Mouse (Mus musculus): ENCODE results near the gene Cd247. TPM values are rescaled to one million over a fixed set of nuclear protein-coding genes. Genes with fewer than 3 reads are reported as not detected.

Gene Cd247
- polyA plus RNA-seq, 1 experiment: 0.05 TPM

GRCm38 (mm10) chr1:165908806-165909205 lies 120.3 kb downstream of the Cd247 start:
- Histone ChIP-seq H3K9me3 (ENCODE audit: control insufficient read depth, low read length) (no peaks in the 10 kb centered on the region), H3K4me1 (ENCODE audit: control insufficient read depth) (no peaks in the 10 kb centered on the region), H3K4me3 (replicated peaks) (no peak overlapping the region), H3K36me3 (ENCODE audit: control insufficient read depth) (peaks cover 50% of the 10 kb centered on the region), H3K27me3 (ENCODE audit: control insufficient read depth) (no peaks in the 10 kb centered on the region)
- TF ChIP-seq TAL1 (IDR thresholded peaks at IDR 0.05; ENCODE audit: low read length) (no peak), GATA1 (IDR thresholded peaks at IDR 0.05; ENCODE audit: low read length) (no peak)

DNA sequence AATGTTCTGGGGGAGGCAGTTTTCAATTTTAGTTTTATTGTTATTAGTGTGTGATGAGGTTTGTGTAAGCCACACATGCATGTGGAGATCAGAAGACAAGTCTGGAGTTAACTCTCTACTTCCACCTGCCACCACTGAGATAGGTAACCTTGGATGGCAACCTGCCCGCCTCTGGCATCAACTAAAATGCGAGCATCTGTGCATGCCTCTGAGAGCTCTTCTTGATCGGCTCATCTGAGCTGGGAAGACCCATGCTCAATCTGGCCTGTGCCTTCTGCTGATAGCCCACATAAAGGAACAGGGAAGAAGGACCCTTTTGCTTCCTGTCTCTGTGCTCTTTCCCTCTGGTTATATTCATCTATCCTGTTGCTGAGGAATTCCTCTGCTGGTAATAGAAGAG lies 121.0 kb downstream of the Cd247 start:
- H3K36me3 ChIP-seq (ENCODE audit: control insufficient read depth): peaks cover 48% of the 10 kb centered on the region
- H3K9me3 ChIP-seq (ENCODE audit: control insufficient read depth, low read length): no peaks in the 10 kb centered on the region
- TF ChIP-seq GATA1 (IDR thresholded peaks at IDR 0.05; ENCODE audit: low read length) (no peak), TAL1 (IDR thresholded peaks at IDR 0.05; ENCODE audit: low read length) (no peak)
- H3K27me3 ChIP-seq (ENCODE audit: control insufficient read depth): no peaks in the 10 kb centered on the region
- no peak overlapping the region for H3K4me3 ChIP-seq (replicated peaks)
- no peaks in the 10 kb centered on the region for H3K4me1 ChIP-seq (ENCODE audit: control insufficient read depth)

DNA sequence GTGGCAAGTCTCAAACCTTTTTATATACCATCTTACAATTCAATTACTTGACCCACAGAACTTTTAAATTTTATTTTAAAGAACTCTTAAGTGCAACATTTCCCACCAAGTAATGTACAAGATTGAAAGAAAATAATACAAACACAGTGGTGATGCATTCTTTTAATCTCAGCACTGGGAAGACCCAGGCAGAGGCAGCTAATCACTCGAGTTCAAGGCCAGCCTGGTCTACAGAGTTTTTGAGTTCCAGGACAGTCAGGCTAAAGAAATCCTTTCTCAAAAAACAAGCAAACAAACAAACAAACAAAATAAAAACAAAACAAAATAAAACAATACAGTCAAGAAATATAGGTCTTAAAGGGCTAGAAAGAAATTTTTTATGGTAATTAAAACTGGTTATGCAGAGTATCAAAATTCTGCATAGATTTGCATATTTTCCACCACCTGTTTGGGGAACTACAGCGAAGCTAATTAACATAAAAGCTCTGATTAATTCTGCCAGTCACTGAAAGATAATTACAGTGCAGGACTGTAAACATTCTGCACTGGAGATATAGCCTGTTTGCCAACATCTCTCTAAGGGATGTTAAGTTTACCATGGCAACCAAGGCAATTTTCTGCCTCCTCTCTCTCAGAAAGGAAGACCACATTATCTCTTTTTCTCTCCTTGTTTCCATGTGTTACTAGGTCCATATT lies 125.4 kb downstream of the Cd247 start:
- Histone ChIP-seq H3K4me1 (ENCODE audit: control insufficient read depth) (no peaks in the 10 kb centered on the region), H3K36me3 (ENCODE audit: control insufficient read depth) (peaks cover 24% of the 10 kb centered on the region), H3K27me3 (ENCODE audit: control insufficient read depth) (no peaks in the 10 kb centered on the region), H3K9me3 (ENCODE audit: control insufficient read depth, low read length) (no peaks in the 10 kb centered on the region), H3K4me3 (replicated peaks) (no peak overlapping the region)
- TF ChIP-seq GATA1 (IDR thresholded peaks at IDR 0.05; ENCODE audit: low read length) (no peak), TAL1 (IDR thresholded peaks at IDR 0.05; ENCODE audit: low read length) (no peak)

GRCm38 (mm10) chr1:165914416-165914801 lies 125.9 kb downstream of the Cd247 start:
- H3K36me3 ChIP-seq (ENCODE audit: control insufficient read depth): peaks cover 21% of the 10 kb centered on the region

DNA sequence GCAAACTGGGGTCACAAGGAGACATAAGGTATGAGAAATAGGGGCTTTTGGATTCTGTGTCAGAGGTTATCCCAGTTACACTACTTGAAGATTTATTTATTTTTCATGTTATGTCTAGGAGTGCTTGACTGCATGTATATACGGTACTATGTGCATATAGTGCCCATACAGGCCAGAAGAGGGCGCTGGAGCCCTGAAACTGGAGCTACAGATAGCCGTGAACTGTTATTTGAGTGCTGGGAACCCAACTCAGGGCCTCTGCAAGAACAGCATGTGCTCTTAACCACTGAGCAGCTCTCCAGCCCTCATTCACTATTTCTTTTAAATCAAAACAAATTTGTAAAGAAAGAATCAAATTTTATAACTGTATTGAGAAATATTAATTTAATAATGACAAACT lies 132.5 kb downstream of the Cd247 start:
- TF ChIP-seq GATA1 (IDR thresholded peaks at IDR 0.05; ENCODE audit: low read length): no peak
- no peak for TF ChIP-seq TAL1 (IDR thresholded peaks at IDR 0.05; ENCODE audit: low read length)
- peaks cover 6% of the 10 kb centered on the region for H3K36me3 ChIP-seq (ENCODE audit: control insufficient read depth)
- H3K4me3 ChIP-seq (replicated peaks): no peak overlapping the region
- peaks cover 2% of the 10 kb centered on the region; the same call in 1 of the 2 replicates for H3K4me1 ChIP-seq (ENCODE audit: control insufficient read depth)
- no peaks in the 10 kb centered on the region for H3K27me3 ChIP-seq (ENCODE audit: control insufficient read depth)
- peaks cover 2% of the 10 kb centered on the region; the same call in 1 of the 2 replicates for H3K9me3 ChIP-seq (ENCODE audit: control insufficient read depth, low read length)

More at GRCm38 (mm10) chr1:165914416-165914801, 125.9 kb downstream of the Cd247 start:
- no peaks in the 10 kb centered on the region for H3K4me1 ChIP-seq (ENCODE audit: control insufficient read depth)
- H3K27me3 ChIP-seq (ENCODE audit: control insufficient read depth): no peaks in the 10 kb centered on the region
- H3K4me3 ChIP-seq (replicated peaks): no peak overlapping the region
- TF ChIP-seq TAL1 (IDR thresholded peaks at IDR 0.05; ENCODE audit: low read length) (no peak), GATA1 (IDR thresholded peaks at IDR 0.05; ENCODE audit: low read length) (no peak)
- H3K9me3 ChIP-seq (ENCODE audit: control insufficient read depth, low read length): no peaks in the 10 kb centered on the region

DNA sequence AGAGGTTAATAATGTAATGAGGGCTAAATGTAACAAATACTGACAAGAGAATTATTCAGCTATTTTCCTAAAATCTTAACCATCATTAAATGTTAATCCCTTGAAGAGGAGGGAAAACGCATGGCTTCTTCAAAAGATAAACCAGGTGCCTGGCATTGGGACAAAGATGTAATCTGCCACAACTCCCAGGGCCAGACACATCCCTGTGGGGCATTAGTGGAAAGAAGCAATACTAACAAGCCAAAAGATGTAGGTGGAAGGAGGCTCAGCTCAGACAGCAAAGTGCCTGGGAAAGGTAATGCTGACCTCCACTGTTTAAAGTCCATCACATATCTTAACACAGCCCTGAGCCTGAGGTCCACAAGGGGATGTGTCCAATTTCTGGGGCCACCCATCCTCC lies 134.0 kb downstream of the Cd247 start:
- Histone ChIP-seq H3K4me3 (replicated peaks) (no peak overlapping the region), H3K27me3 (ENCODE audit: control insufficient read depth) (no peaks in the 10 kb centered on the region), H3K4me1 (ENCODE audit: control insufficient read depth) (peaks cover 5% of the 10 kb centered on the region), H3K36me3 (ENCODE audit: control insufficient read depth) (no peaks in the 10 kb centered on the region), H3K9me3 (ENCODE audit: control insufficient read depth, low read length) (peaks cover 2% of the 10 kb centered on the region; the same call in 1 of the 2 replicates)
- TF ChIP-seq TAL1 (IDR thresholded peaks at IDR 0.05; ENCODE audit: low read length) (no peak), GATA1 (IDR thresholded peaks at IDR 0.05; ENCODE audit: low read length) (no peak)

GRCm38 (mm10) chr1:165925207-165925606 lies 136.7 kb downstream of the Cd247 start:
- Histone ChIP-seq H3K36me3 (ENCODE audit: control insufficient read depth) (no peaks in the 10 kb centered on the region), H3K27me3 (ENCODE audit: control insufficient read depth) (no peaks in the 10 kb centered on the region), H3K9me3 (ENCODE audit: control insufficient read depth, low read length) (peaks cover 2% of the 10 kb centered on the region; the same call in 1 of the 2 replicates), H3K4me1 (ENCODE audit: control insufficient read depth) (peaks cover 7% of the 10 kb centered on the region), H3K4me3 (replicated peaks) (no peak overlapping the region)
- no peak for TF ChIP-seq GATA1 (IDR thresholded peaks at IDR 0.05; ENCODE audit: low read length)

Other genes starting within 250 kb of the Cd247 start
- 0.05 TPM in 1 of 2 replicates, not detected in the other for gene Mpzl1, start 154.1 kb upstream of the Cd247 start, polyA plus RNA-seq (2012)
- gene Rcsd1, start 78.9 kb upstream of the Cd247 start, polyA plus RNA-seq (2012): 0.11 and 0.19 TPM in 2 replicates
- 49.2 and 54.6 TPM in 2 replicates for gene Creg1, start 24.9 kb upstream of the Cd247 start, polyA plus RNA-seq (2012)
- gene Pou2f1, start 214.0 kb downstream of the Cd247 start, polyA plus RNA-seq (2012): 0.59 and 0.65 TPM in 2 replicates